In genomic region chr14:20640644-20641437, GRCm38 (mm10) we compare ENCODE assay signal across 8 mouse cellular contexts. TPM values are rescaled to one million over a fixed set of nuclear protein-coding genes. Genes with fewer than 3 reads are reported as not detected.
DNase-seq lines count a peak whose midpoint lies in the region; ATAC-seq and TF ChIP-seq lines count a peak whose summit lies in the region.

Usp54 (minus strand) TSS chr14:20641063.

- H3K36me3 ChIP-seq in embryonic facial prominence, embryonic 15.5 days = no peaks in the 10 kb centered on the region
- no peaks in the 10 kb centered on the region for H3K36me3 ChIP-seq in kidney, embryonic 14.5 days (ENCODE audit: control insufficient read depth, insufficient read depth, low read length)
- no peaks in the 10 kb centered on the region for H3K36me3 ChIP-seq in limb, embryonic 15.5 days

- H3K9ac ChIP-seq in embryonic facial prominence, embryonic 15.5 days = peak within 1 kb of the TSS; percentile 73
- peak within 1 kb of the TSS; percentile 97 for H3K9ac ChIP-seq in kidney, embryonic 14.5 days (ENCODE audit: low read depth, low read length)
- H3K9ac ChIP-seq in limb, embryonic 15.5 days = peak within 1 kb of the TSS; percentile 84

- under 1% methylated on average over 73 of the region's 73 CpGs for WGBS in bone marrow, adult 2 months
- under 1% methylated on average over 73 of the region's 73 CpGs for WGBS in embryonic facial prominence, embryonic 15.5 days
- WGBS in kidney, embryonic 14.5 days = under 1% methylated on average over 73 of the region's 73 CpGs
- WGBS in limb, embryonic 15.5 days = under 1% methylated on average over 72 of the region's 73 CpGs

- no peaks in the 10 kb centered on the region for H3K9me3 ChIP-seq in embryonic facial prominence, embryonic 15.5 days (replicated peaks)
- H3K9me3 ChIP-seq in kidney, embryonic 14.5 days (ENCODE audit: control insufficient read depth, low read length) = no peaks in the 10 kb centered on the region
- no peaks in the 10 kb centered on the region for H3K9me3 ChIP-seq in limb, embryonic 15.5 days

- DNase-seq in 416B (ENCODE audit: low read depth) = peak; percentile 99
- peak; percentile 96 to 98 for DNase-seq in heart, adult 9 months (ENCODE audit: low spot score in 2 of 2)
- DNase-seq in monocyte, adult 2 months (ENCODE audit: low read depth in 1 of 2, low spot score in 2 of 2) = peak; percentile 92 to 94
- peak; percentile 98 for DNase-seq in spleen, postnatal 36 days (ENCODE audit: low spot score in 2 of 2)

- H3K27me3 ChIP-seq in embryonic facial prominence, embryonic 15.5 days = no peaks in the 10 kb centered on the region
- H3K27me3 ChIP-seq in kidney, embryonic 14.5 days (ENCODE audit: control insufficient read depth, insufficient read depth, low read length) = no peaks in the 10 kb centered on the region
- H3K27me3 ChIP-seq in limb, embryonic 15.5 days = no peaks in the 10 kb centered on the region

- no peaks in the 10 kb centered on the region for H3K4me1 ChIP-seq in bone marrow, adult 2 months (ENCODE audit: control insufficient read depth, insufficient read depth, low read length)
- H3K4me1 ChIP-seq in embryonic facial prominence, embryonic 15.5 days = peaks cover 6% of the 10 kb centered on the region; the same call in 1 of the 2 replicates
- no peaks in the 10 kb centered on the region for H3K4me1 ChIP-seq in kidney, embryonic 14.5 days (ENCODE audit: control insufficient read depth, insufficient read depth, low read length)
- H3K4me1 ChIP-seq in limb, embryonic 15.5 days = peaks cover 5% of the 10 kb centered on the region

- peak within 1 kb of the TSS; percentile 71 for H3K27ac ChIP-seq in bone marrow, adult 2 months (ENCODE audit: control insufficient read depth, insufficient read depth, low read depth, low read length, poor library complexity)
- peak within 1 kb of the TSS; percentile 96 for H3K27ac ChIP-seq in embryonic facial prominence, embryonic 15.5 days (replicated peaks)
- H3K27ac ChIP-seq in kidney, embryonic 14.5 days (ENCODE audit: low read depth, low read length) = peak within 1 kb of the TSS; percentile 95
- H3K27ac ChIP-seq in limb, embryonic 15.5 days = peak within 1 kb of the TSS; percentile 94

- no peak for TF ChIP-seq CTCF in bone marrow, adult 2 months (IDR thresholded peaks at IDR 0.05; ENCODE audit: control insufficient read depth, insufficient read depth, low read length)

- peak within 1 kb of the TSS; percentile 87 for H3K4me3 ChIP-seq in bone marrow, adult 2 months (replicated peaks; ENCODE audit: control insufficient read depth, low read depth, low read length)
- peak within 1 kb of the TSS; percentile 74 for H3K4me3 ChIP-seq in embryonic facial prominence, embryonic 15.5 days (replicated peaks)
- peak within 1 kb of the TSS; percentile 79 for H3K4me3 ChIP-seq in kidney, embryonic 14.5 days (ENCODE audit: low read length)
- peak within 1 kb of the TSS; percentile 75 for H3K4me3 ChIP-seq in limb, embryonic 15.5 days

- peak within 1 kb of the TSS; percentile 85 for H3K4me2 ChIP-seq in embryonic facial prominence, embryonic 15.5 days (replicated peaks)
- H3K4me2 ChIP-seq in kidney, embryonic 14.5 days (replicated peaks; ENCODE audit: low read depth, low read length) = peak within 1 kb of the TSS; percentile 69
- peak within 1 kb of the TSS; percentile 76 for H3K4me2 ChIP-seq in limb, embryonic 15.5 days

- peak; percentile 95 for ATAC-seq in embryonic facial prominence, embryonic 15.5 days (ENCODE audit: insufficient number of reproducible peaks, low FRiP score, low TSS enrichment, low read depth)
- ATAC-seq in kidney, embryonic 14.5 days (ENCODE audit: low FRiP score, low TSS enrichment) = peak; percentile 95
- peak; percentile 89 for ATAC-seq in limb, embryonic 15.5 days (ENCODE audit: insufficient number of reproducible peaks, low FRiP score, low TSS enrichment, low read depth)

- peak; percentile 87 for TF ChIP-seq POLR2A in bone marrow, adult 2 months (IDR thresholded peaks at IDR 0.05; ENCODE audit: borderline replicate concordance, control insufficient read depth, low read depth, low read length)

RNA-seq across cellular contexts. Expression of gene Usp54, which starts in this region (rescaled TPM):
- 2.2 and 6.4 TPM in 2 replicates for polyA plus RNA-seq in bone marrow, adult 2 months (2011; ENCODE audit: insufficient read depth, insufficient read length, low replicate concordance, missing spikeins)
- 5.6 and 6.6 TPM in 2 replicates for polyA plus RNA-seq in embryonic facial prominence, embryonic 15.5 days (2015; fragmentation: Nextera tagmentation; extraction: Ambion mirVana)
- polyA plus RNA-seq in kidney, embryonic 14.5 days (2014; fragmentation: Nextera tagmentation; extraction: Ambion mirVana) = 4.8 and 10.3 TPM in 2 replicates
- polyA plus RNA-seq in limb, embryonic 15.5 days (2015; fragmentation: Nextera tagmentation; extraction: Ambion mirVana) = 6.7 and 7.2 TPM in 2 replicates

Comparison
In these comparisons a context has a peak if more than half of its experiments do, and no peak if none do; other contexts are left out.
1. Peak in every context shown above with its lines: DNase-seq, ATAC-seq, H3K4me3 ChIP-seq and H3K27ac ChIP-seq.